Mouse (Mus musculus): Measurements from ENCODE around the gene Prkn.

DNA sequence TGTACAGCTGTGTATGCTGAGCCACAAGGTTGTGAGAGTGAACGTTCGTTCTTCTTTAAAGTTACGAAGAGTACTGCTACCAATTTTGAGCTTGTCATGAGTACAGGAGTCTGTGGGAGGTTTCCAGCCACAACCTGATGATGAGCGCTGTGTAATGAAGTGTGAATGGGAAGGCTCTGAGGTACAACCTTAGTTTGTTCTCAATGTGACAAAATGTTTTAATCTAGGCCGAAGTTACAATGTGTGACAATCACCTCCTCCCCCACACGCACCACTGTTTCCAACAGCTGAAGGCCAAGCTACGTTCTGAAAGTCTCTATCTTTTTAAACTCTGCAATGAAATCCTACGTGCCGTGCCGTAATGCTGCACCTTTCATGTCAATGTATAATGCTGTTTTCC lies 1262.1 kb downstream of the Prkn start:
- TF ChIP-seq CTCF (IDR thresholded peaks at IDR 0.05; ENCODE audit: borderline replicate concordance, extremely low read depth, insufficient read depth, insufficient read length) (no peak), POLR2A (IDR thresholded peaks at IDR 0.05; ENCODE audit: borderline replicate concordance, extremely low read depth, insufficient read depth, insufficient read length, poor library complexity, severe bottlenecking) (no peak)
